ENCODE assay signal across 8 mouse cellular contexts in genomic region chr8:88272231-88273050, GRCm38 (mm10). TPM values are rescaled to one million over a fixed set of nuclear protein-coding genes. Genes with fewer than 3 reads are reported as not detected.
DNase-seq lines count a peak whose midpoint lies in the region; ATAC-seq and TF ChIP-seq lines count a peak whose summit lies in the region.

Adcy7 (plus strand) TSS chr8:88272403.

- H3K9me3 ChIP-seq in G1E (replicated peaks), result no peaks in the 10 kb centered on the region
- H3K9me3 ChIP-seq in intestine, embryonic 15.5 days, result no peaks in the 10 kb centered on the region
- no peaks in the 10 kb centered on the region for H3K9me3 ChIP-seq in lung, postnatal 0 days (ENCODE audit: low read length)

- peaks cover 40% of the 10 kb centered on the region for H3K36me3 ChIP-seq in G1E (replicated peaks)
- no peaks in the 10 kb centered on the region for H3K36me3 ChIP-seq in intestine, embryonic 15.5 days
- no peaks in the 10 kb centered on the region for H3K36me3 ChIP-seq in lung, postnatal 0 days (ENCODE audit: insufficient read depth, low read length)

- no peak within 1 kb of the TSS for H3K27ac ChIP-seq in intestine, embryonic 15.5 days
- no peak within 1 kb of the TSS for H3K27ac ChIP-seq in lung, postnatal 0 days (ENCODE audit: low read length)

- H3K9ac ChIP-seq in intestine, embryonic 15.5 days, result peak within 1 kb of the TSS; percentile 40
- H3K9ac ChIP-seq in lung, postnatal 0 days (replicated peaks; ENCODE audit: low read depth), result 0 out of 2 replicates have a peak within 1 kb of the TSS, but pooled peaks have one; percentile 32

- DNase-seq in 3134 (ENCODE audit: extremely low read depth, insufficient read length, low spot score), result peak; percentile 79
- peak; percentile 80 for DNase-seq in G1E (ENCODE audit: low spot score)
- peak; percentile 69 to 83 for DNase-seq in cerebellum, postnatal 25 days
- DNase-seq in gastrocnemius, postnatal 25 days, result peak; percentile 59
- peak; percentile 62 for DNase-seq in lung, postnatal 0 days (ENCODE audit: low spot score)
- peak; percentile 56 for DNase-seq in urinary bladder, postnatal 14 days (ENCODE audit: low spot score)

- H3K4me1 ChIP-seq in G1E (ENCODE audit: insufficient read depth, low read depth, low read length), result peaks cover 75% of the 10 kb centered on the region
- peaks cover 12% of the 10 kb centered on the region for H3K4me1 ChIP-seq in intestine, embryonic 15.5 days (replicated peaks)
- H3K4me1 ChIP-seq in lung, postnatal 0 days (ENCODE audit: insufficient read depth, low read depth, low read length), result peaks cover 9% of the 10 kb centered on the region; the same call in 1 of the 2 replicates

- H3K27me3 ChIP-seq in G1E (ENCODE audit: insufficient read depth, low read length), result peaks cover 9% of the 10 kb centered on the region; the same call in 1 of the 2 replicates
- H3K27me3 ChIP-seq in intestine, embryonic 15.5 days (replicated peaks), result peaks cover 21% of the 10 kb centered on the region
- H3K27me3 ChIP-seq in lung, postnatal 0 days (replicated peaks; ENCODE audit: insufficient read depth, low read length), result no peaks in the 10 kb centered on the region

- no peak for TF ChIP-seq EP300 in lung, postnatal 0 days (IDR thresholded peaks at IDR 0.05)

- peak within 1 kb of the TSS; percentile 97 for H3K4me2 ChIP-seq in intestine, embryonic 15.5 days (replicated peaks)
- peak within 1 kb of the TSS; percentile 66 for H3K4me2 ChIP-seq in lung, postnatal 0 days (replicated peaks; ENCODE audit: low read depth, low read length)

- peak; percentile 50; the same call in 1 of the 2 replicates for ATAC-seq in G1E (ENCODE audit: extremely low read depth, insufficient number of reproducible peaks, low FRiP score, poor library complexity, severe bottlenecking)
- peak; percentile 81 for ATAC-seq in intestine, embryonic 15.5 days
- peak; percentile 75 for ATAC-seq in lung, postnatal 0 days
- ATAC-seq in neutrophil, adult 5-6 weeks (ENCODE audit: extremely low read depth, insufficient number of reproducible peaks, low FRiP score, poor library complexity, severe bottlenecking), result peak; percentile 35; the same call in 1 of the 2 replicates

- H3K4me3 ChIP-seq in G1E (ENCODE audit: low read depth, low read length), result peak within 1 kb of the TSS; percentile 84
- peak within 1 kb of the TSS; percentile 41 for H3K4me3 ChIP-seq in intestine, embryonic 15.5 days (replicated peaks)
- peak within 1 kb of the TSS; percentile 42 for H3K4me3 ChIP-seq in lung, postnatal 0 days (ENCODE audit: low read depth, low read length)

- WGBS in intestine, embryonic 15.5 days, result 3% methylated on average over 64 of the region's 64 CpGs
- WGBS in lung, postnatal 0 days, result 4% methylated on average over 54 of the region's 64 CpGs

- no peak; the same call in 1 of the 2 replicates for TF ChIP-seq CTCF in G1E (IDR thresholded peaks at IDR 0.05; ENCODE audit: low read depth, low read length)
- peak; percentile 72 for TF ChIP-seq CTCF in lung, postnatal 0 days (IDR thresholded peaks at IDR 0.05)

RNA-seq across cellular contexts. Expression of gene Adcy7, which starts in this region (rescaled TPM):
- total RNA-seq in G1E (2014; fragmentation: Nextera tagmentation) (95.9 and 117 TPM in 2 replicates), G1E (2017) (129 and 140 TPM in 2 replicates)
- 69.8 and 70.0 TPM in 2 replicates for polyA plus RNA-seq in G1E (2012)
- 1 to 10 TPM; 6.7 to 7.9 TPM for total RNA-seq in gastrocnemius, postnatal 25 days (2021)
- polyA plus RNA-seq in intestine, embryonic 15.5 days (2015; fragmentation: Nextera tagmentation; extraction: Ambion mirVana), result 3.1 and 3.2 TPM in 2 replicates
- 16.5 and 17.6 TPM in 2 replicates for polyA plus RNA-seq in lung, postnatal 0 days (2015; fragmentation: Nextera tagmentation; extraction: Ambion mirVana)
- total RNA-seq in neutrophil, adult 5-6 weeks (2017), result 106 and 107 TPM in 2 replicates

Comparison
In these comparisons a context has a peak if more than half of its experiments do, and no peak if none do; other contexts are left out.
1. RNA of gene Adcy7 (total RNA-seq): 95.9 to 140 TPM in G1E and 106 to 107 TPM in neutrophil, adult 5-6 weeks; 6.7 to 7.9 TPM in gastrocnemius, postnatal 25 days; every median in the first group is over 10 times any median in the second.
2. Peak in every context shown above with its lines, with median percentiles within 50 percentile points of each other: DNase-seq, ATAC-seq and H3K4me3 ChIP-seq.